Mouse (Mus musculus) lung, embryonic 16.5 days (tissue): ENCODE data around the gene Tmem167b. TPM values are rescaled to one million over a fixed set of nuclear protein-coding genes. Genes with fewer than 3 reads are reported as not detected.

Experiments
- ATAC-seq: fragments of 200-750 bp; cut with Nextera tagmentation; 2 replicates; pipeline ENCODE4 v1.8.0; 2017; ENCODE audit warnings: low read depth, mild to moderate bottlenecking, moderate library complexity
- H3K27ac ChIP-seq: fragments of 300-500 bp; sonication (generic); 2 replicates; pipeline ENCODE4 v1.5.1; 2014; ENCODE audit warnings: mild to moderate bottlenecking, control low read depth, low read length
- H3K27me3 ChIP-seq: fragments of 300-500 bp; sonication (generic); 2 replicates; pipeline ENCODE4 v1.6.1; 2014; ENCODE audit warnings: low read depth, low read length, mixed read lengths; ENCODE audit not compliant: control insufficient read depth, insufficient read depth
- H3K36me3 ChIP-seq: fragments of 300-500 bp; sonication (generic); 2 replicates; pipeline ENCODE4 v1.6.1; 2014; ENCODE audit warnings: low read length; ENCODE audit not compliant: control insufficient read depth, insufficient read depth
- H3K4me1 ChIP-seq: fragments of 300-500 bp; sonication (generic); replicated peaks from 2 replicates; pipeline ENCODE4 v1.6.1; 2014; ENCODE audit warnings: low read length, mixed read lengths; ENCODE audit not compliant: control insufficient read depth, insufficient read depth
- H3K4me2 ChIP-seq: fragments of 300-500 bp; sonication (generic); 2 replicates; pipeline ENCODE4 v1.6.1; 2014; ENCODE audit warnings: low read depth, low read length, control low read depth
- H3K4me3 ChIP-seq: fragments of 300-500 bp; sonication (generic); 2 replicates; pipeline ENCODE4 v1.5.1; 2014; ENCODE audit warnings: mild to moderate bottlenecking, low read length, control low read depth
- H3K9ac ChIP-seq: fragments of 300-500 bp; sonication (generic); 2 replicates; pipeline ENCODE4 v1.6.1; 2014; ENCODE audit warnings: low read length, control low read depth
- H3K9me3 ChIP-seq: fragments of 300-500 bp; sonication (generic); 2 replicates; pipeline ENCODE4 v1.6.1; 2016; ENCODE audit warnings: low read length; ENCODE audit not compliant: control insufficient read depth
- WGBS: fragments of 180-500 bp; shearing (Covaris S2); extraction: QIAGEN DNeasy Blood & Tissue Kit; methylation state at CpG from one replicate; pipeline ENCODE4 v1.1.7; 2014; 5-methylcytosine and 5-hydroxymethylcytosine counted together
- microRNA-seq: library from miRNA; unstranded; fragments of <30 nt; microRNA quantifications from one replicate; pipeline ENCODE4, GENCODE M21; 2016
- polyA plus RNA-seq: library from polyadenylated mRNA; unstranded; fragments of >200 nt; fragmentation: Nextera tagmentation; extraction: Ambion mirVana; gene quantifications from 2 replicates; pipeline ENCODE4 v1.2.1, GENCODE M21; 2015

Tmem167b gene
- polyA plus RNA-seq, 1 experiment from 2014 or later: 46.4 TPM

DNA sequence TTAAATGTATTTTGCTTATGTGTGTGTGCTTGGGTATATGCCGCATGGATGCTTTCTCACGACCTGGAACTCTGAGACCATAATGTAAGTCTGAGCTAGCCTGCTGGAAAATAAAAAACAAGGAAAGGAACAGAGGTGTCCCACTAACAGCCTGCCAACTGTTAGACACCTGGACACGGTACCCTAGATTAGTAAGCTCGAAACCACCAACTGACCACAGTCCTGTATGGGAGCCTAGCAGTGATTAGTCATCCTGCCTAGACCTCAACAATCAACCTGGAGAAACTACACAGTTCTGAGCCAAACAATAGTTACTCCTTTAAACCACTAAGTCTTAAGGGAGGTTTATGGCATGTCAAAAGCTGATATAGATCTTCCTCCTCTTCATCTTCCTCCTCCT, 38.9 kb downstream of the Tmem167b start:
- Histone ChIP-seq H3K4me3 (no peak overlapping the region), H3K27me3 (no peaks in the 10 kb centered on the region; the same call in 1 of the 2 replicates), H3K36me3 (no peaks in the 10 kb centered on the region), H3K27ac (no peak overlapping the region), H3K4me1 (no peaks in the 10 kb centered on the region), H3K9me3 (no peaks in the 10 kb centered on the region), H3K9ac (no peak overlapping the region), H3K4me2 (no peak overlapping the region)
- WGBS: 79% methylated on average over 4 of the region's 4 CpGs
- no peak for ATAC-seq

DNA sequence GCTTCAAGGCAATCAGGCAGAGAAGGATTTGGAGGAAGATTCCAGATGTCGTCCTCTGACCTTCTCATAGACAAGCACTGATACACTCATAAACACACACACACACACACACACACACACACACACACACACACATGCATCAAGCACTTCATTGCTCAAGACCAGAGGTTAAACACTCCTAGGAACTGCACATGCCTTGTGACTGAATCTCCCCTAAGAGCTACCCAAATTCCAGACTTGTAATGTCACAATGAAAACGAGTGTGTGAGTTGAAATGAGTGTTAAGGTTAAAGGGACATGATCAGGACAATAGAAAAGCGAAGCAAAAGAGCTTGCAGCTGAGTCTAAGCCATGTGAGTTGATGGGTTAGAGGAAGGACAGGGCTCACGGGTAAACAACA, 44.0 kb downstream of the Tmem167b start:
- H3K4me3 ChIP-seq: no peak overlapping the region
- no peaks in the 10 kb centered on the region; the same call in 1 of the 2 replicates for H3K27me3 ChIP-seq
- no peaks in the 10 kb centered on the region for H3K36me3 ChIP-seq
- no peak overlapping the region for H3K27ac ChIP-seq
- ATAC-seq: no peak
- WGBS: 37% methylated on average over 4 of the region's 4 CpGs
- H3K4me1 ChIP-seq: no peaks in the 10 kb centered on the region
- H3K4me2 ChIP-seq: no peak overlapping the region
- H3K9ac ChIP-seq: no peak overlapping the region
- no peaks in the 10 kb centered on the region for H3K9me3 ChIP-seq

DNA sequence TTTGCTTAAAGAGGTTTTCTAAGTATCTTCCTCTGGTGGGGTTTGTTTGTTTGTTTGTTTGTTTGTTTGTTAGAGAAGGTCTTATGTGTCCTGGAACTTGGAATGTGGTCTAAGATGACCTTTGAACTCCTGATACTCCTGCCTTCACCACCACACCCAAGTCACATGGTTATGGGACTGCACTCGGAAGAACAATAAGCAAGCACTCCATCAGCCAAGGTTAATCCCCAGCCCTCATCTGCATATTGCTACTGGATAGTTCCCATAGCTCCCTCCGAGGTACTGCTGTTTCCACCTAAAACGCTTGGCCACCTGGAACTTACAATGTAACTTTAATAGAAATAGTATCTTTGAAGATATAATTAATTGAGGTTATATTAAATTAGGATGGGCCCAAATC, 48.8 kb downstream of the Tmem167b start:
- no peak overlapping the region for H3K9ac ChIP-seq
- H3K4me2 ChIP-seq: no peak overlapping the region
- no peaks in the 10 kb centered on the region for H3K9me3 ChIP-seq
- H3K36me3 ChIP-seq: no peaks in the 10 kb centered on the region
- H3K27ac ChIP-seq: no peak overlapping the region
- ATAC-seq: no peak
- no peaks in the 10 kb centered on the region for H3K27me3 ChIP-seq
- no peaks in the 10 kb centered on the region for H3K4me1 ChIP-seq
- no peak overlapping the region for H3K4me3 ChIP-seq
- 67% methylated on average over 3 of the region's 3 CpGs for WGBS

DNA sequence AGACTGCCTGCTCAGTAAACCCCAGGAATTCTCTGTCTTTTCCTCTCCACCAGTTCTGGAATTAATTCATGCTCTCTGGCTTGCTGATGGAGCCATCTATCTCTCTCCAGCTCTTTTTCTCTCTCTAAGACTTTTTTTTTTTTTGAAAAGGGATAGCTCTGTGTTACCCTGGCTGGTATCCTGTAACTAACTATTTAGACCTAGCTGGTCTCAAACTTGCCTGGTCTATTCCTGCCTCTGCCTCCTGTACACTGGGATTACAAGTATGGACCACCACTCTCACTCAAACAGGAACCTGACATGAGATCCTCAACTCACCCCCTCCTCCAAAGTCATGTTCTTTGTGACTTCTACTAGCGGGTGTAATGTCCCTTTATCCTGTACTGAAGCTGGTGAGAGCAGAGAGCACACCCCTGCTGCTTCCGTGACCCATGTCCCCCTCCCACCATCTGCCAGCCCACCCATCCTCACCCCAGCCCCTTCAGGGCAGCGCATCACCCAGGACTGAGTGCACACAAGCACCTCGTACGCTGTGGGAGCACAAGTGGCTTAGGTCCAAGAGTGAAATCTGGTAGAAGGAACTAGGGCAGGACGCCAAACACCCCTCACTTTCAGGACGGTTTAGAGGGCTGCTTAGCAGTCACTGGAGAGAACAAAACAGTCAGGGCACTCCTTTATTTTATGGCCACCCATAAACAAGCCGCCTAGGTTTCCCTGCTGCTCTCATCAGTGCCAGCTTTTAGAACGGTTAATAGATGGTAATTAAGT, 51.4 kb downstream of the Tmem167b start:
- Histone ChIP-seq H3K9me3 (no peaks in the 10 kb centered on the region), H3K36me3 (no peaks in the 10 kb centered on the region), H3K27me3 (no peaks in the 10 kb centered on the region), H3K4me1 (no peaks in the 10 kb centered on the region), H3K27ac (no peak overlapping the region), H3K4me3 (no peak overlapping the region), H3K4me2 (no peak overlapping the region), H3K9ac (no peak overlapping the region)
- WGBS: 19% methylated on average over 9 of the region's 9 CpGs
- peak; percentile 41; the same call in 1 of the 2 replicates for ATAC-seq

DNA sequence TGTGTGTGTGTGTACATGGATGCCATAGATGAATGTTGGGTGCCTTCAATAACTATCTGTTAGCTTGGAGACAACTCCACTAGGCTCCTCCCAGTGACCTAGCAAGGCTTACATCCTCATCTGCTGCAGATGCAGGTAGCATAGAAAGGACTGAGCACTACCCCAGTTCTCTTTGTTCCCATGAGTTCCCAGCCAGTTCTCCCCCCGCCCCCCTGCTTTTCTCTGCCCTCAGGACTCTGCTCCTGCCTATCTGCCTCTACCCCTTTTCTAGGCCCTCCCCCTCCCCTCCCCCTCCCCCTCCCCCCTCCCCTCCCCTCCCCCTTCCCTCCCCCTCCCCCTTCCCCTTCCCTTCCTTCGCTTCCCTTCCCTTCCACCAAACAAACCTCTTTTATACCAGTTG, 52.1 kb downstream of the Tmem167b start:
- Histone ChIP-seq H3K36me3 (no peaks in the 10 kb centered on the region), H3K9me3 (no peaks in the 10 kb centered on the region), H3K27me3 (no peaks in the 10 kb centered on the region), H3K4me2 (no peak overlapping the region), H3K4me3 (no peak overlapping the region), H3K27ac (no peak overlapping the region), H3K9ac (no peak overlapping the region), H3K4me1 (no peaks in the 10 kb centered on the region)
- WGBS: 53% methylated on average over 1 of the region's 2 CpGs
- no peak for ATAC-seq

DNA sequence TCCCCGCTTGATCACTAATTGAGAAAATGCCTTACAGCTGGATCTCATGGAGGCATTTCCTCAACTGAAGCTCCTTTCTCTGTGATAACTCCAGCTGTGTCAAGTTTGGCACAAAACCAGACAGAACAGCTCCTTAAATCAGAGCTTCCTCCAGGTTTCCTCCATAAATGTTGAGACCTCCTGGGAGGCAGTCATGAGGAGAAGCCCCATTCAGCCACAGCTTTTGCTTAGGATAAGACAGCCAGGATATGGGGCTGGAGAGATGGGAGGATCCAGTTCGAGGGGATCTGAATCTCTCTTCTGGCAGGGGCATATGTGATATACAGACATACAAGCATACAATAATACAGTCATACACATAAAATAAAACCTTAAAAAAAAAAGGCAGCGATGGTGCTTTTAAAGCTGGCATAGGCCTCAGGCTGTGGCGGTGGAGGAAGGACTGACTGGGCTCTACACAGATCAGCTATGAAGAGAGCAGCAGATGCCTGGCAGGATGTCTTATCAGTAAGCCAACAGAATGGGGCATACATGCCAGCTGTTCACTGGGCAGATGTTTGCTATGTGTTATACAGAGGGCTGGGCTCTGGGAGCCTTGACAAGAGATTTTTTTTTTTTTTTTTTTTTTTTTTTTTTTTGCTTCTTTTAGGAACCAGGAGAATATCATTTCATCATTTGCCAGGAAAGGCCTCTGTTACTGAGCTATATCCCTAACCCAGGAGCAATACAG, 53.4 kb downstream of the Tmem167b start:
- no peak for ATAC-seq
- no peaks in the 10 kb centered on the region for H3K36me3 ChIP-seq
- no peaks in the 10 kb centered on the region for H3K4me1 ChIP-seq
- no peak overlapping the region for H3K4me3 ChIP-seq
- no peak overlapping the region for H3K4me2 ChIP-seq
- WGBS: 72% methylated on average over 4 of the region's 4 CpGs
- H3K9me3 ChIP-seq: no peaks in the 10 kb centered on the region
- H3K9ac ChIP-seq: no peak overlapping the region
- no peak overlapping the region for H3K27ac ChIP-seq
- H3K27me3 ChIP-seq: no peaks in the 10 kb centered on the region

Small RNA genes lying within 50 kb of the gene (microRNA-seq; reads per million reads assigned to microRNA genes)
- gene Gm22860: not detected

Other genes with a start within 250 kb of the Tmem167b start
- 6.1 and 9.9 TPM in 2 replicates for gene Mybphl, start 197.6 kb downstream of the Tmem167b start, polyA plus RNA-seq
- 73.9 and 75.6 TPM in 2 replicates for gene Psrc1, start 178.6 kb downstream of the Tmem167b start, polyA plus RNA-seq
- 6.8 and 6.9 TPM in 2 replicates for gene Celsr2, start 146.9 kb downstream of the Tmem167b start, polyA plus RNA-seq
- 112 and 117 TPM in 2 replicates for gene Sars, start 117.3 kb downstream of the Tmem167b start, polyA plus RNA-seq
- 3.1 and 5.0 TPM in 2 replicates for gene 1700013F07Rik, start 28.3 kb downstream of the Tmem167b start, polyA plus RNA-seq
- gene 5330417C22Rik, start 25.9 kb downstream of the Tmem167b start, polyA plus RNA-seq: 19.6 and 22.3 TPM in 2 replicates
- gene Taf13, start 9.2 kb upstream of the Tmem167b start, polyA plus RNA-seq: 45.5 and 46.0 TPM in 2 replicates
- 10.9 and 12.5 TPM in 2 replicates for gene Wdr47, start 28.8 kb upstream of the Tmem167b start, polyA plus RNA-seq
- gene Clcc1, start 91.4 kb upstream of the Tmem167b start, polyA plus RNA-seq: 84.4 and 91.7 TPM in 2 replicates
- 43.3 and 43.8 TPM in 2 replicates for gene Gpsm2, start 159.8 kb upstream of the Tmem167b start, polyA plus RNA-seq
- gene Aknad1, start 177.2 kb upstream of the Tmem167b start, polyA plus RNA-seq: not detected in 2 replicates